Mouse (Mus musculus): ENCODE data around the gene Sh3tc1. TPM values are rescaled to one million over a fixed set of nuclear protein-coding genes. Genes with fewer than 3 reads are reported as not detected.

Sh3tc1 gene
- polyA plus RNA-seq, 1 experiment: not detected

DNA sequence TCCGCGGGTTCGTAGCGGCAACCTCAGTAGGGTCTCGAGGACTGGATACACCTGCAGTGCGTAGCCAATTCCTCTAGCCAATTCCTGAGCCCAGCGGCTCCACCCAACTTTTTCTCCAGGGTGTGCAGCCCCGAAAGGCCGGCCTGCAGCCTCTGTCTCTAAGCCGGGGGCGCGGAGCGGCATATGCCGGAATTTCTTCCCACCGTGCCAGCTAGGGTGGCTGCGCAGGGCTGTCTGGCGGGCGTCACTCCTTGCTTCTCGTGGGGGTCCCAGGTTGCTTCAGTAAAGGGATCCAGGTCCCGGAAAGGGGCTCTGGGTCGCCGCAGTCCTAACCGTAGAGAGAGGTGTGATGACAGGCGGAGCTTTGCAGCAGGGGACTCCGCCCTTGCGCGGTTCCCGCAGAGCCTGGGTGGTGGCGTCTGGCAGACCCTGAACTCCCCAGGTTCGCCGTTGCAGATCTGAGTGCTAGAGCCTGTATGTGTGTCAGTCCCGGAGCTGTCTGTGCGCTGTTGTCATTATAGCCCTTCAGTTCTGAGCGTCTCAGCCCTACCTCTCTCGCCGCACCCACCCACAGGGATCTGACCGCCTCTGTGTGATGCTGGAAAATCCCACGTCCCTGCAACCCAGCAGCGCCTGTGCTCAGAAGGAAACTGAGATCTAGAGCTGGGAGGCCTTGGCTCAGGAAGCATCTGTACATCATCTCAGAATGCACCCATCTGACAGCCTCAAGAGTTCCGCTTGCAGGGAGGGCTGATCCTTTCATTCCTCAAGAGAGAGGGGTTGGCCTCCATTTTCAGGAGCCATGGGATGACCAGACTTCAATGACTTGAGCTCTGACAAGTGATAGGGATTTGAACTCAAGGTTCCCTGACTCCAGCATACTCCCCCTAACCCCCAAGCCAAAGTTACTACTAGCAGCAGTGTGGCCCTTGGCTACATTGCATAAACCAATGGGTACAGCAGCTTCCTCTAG lies 18.6 kb upstream of the Sh3tc1 start:
- TF ChIP-seq GATA1 (IDR thresholded peaks at IDR 0.05; ENCODE audit: low read length): no peak

DNA sequence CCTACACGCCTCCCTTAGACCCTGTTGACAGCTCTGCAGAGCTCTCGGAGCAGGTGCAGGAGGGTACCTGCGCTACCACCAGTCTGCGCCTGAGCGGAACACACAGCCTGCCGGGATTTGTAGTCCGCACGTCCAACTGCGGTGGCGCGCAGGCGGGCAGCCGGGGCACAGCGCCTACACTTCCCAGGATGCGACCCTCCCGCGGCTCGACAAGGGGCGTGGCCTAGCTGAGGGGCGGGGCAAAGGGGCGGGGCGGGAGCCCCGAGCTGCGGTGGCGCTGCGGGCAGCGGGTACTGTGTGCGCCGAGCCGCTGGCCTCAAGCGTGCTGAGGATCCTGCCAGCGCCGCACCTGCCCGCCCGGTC lies 17.8 kb upstream of the Sh3tc1 start, which contains the start of gene Ablim2:
Ablim2 (plus strand) TSS at position 242 of the 363 bp plus-strand sequence.
- no peak for TF ChIP-seq GATA1 (IDR thresholded peaks at IDR 0.05; ENCODE audit: low read length)

DNA sequence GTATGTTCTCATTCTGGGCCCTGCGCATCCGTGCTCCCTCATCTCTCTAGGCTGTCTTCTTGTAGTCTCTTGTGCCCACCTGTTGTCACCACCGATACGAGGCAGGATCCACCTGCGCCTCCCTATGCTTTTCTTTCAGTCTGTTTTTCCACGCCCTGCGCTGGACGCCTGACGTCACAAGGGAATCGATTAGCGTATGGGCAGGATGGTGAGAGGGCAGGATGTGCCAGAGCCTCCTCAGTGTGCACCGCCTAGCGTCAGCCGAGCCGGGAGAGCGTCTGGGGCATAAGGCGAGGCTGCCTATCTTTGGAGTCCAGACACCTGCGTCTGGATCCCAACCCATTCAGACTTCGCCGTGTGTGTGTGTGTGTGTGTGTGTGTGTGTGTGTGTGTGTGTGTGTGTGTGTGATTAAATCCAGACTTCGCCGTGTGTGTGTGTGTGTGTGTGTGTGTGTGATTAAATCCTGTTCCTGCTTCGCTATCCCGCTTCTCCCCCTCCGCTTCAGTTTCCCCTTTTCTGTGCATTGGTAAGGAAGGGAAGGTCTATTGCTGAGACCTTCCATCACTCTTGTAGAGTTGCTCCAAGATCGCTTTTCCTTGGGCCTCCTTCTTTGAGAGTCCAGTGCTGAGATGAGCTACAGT lies 17.3 kb upstream of the Sh3tc1 start:
- no peak for TF ChIP-seq GATA1 (IDR thresholded peaks at IDR 0.05; ENCODE audit: low read length)

DNA sequence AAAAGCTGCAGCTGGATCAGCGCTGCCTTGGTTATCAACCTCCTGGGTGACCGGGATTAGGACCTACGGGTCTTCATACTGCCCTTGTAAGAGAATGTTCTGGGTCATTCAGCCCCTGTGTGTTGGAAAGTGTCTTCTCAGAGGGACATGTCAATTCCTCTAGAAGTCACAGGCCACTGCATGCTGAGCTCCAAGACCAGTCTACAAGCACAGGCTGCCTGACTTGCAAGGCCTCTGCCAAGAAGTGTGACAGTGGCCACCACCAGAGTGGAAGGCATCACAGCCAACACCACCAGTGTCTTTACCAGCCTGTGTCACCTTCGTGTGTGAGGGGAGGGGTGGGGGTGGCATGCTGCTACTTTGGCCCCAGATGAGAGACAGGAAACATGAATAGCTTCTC lies 16.2 kb upstream of the Sh3tc1 start:
- no peak for TF ChIP-seq GATA1 (IDR thresholded peaks at IDR 0.05; ENCODE audit: low read length)

DNA sequence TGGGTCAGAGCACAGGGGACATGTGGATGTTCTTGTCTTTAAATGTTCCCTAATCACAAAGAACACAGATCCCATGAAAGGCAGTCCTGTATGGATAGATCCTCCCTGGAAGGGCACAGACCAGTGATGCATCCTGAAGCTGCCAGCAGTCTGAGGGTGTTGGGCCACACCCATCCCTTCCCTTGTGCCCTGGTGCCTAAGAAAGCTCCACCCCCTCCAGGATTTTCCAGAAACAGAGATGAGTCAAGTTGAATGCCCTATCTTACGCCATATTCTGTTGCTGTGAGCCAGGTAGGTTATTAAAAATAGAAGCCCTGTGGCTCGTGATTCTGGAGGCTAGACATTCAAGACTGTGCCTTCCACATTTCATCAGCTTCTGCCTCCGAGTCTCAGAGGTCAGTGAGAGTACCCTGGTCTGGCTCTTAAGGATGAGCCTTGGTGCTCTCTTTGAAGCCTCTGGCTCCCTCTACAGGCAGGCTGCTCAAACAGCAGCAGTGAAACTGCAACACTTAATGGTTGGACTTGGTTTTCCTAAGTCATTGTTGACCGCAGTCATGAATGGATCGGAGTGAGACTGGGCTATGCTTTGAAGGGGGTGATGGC lies 15.4 kb upstream of the Sh3tc1 start:
- TF ChIP-seq GATA1 (IDR thresholded peaks at IDR 0.05; ENCODE audit: low read length): no peak

DNA sequence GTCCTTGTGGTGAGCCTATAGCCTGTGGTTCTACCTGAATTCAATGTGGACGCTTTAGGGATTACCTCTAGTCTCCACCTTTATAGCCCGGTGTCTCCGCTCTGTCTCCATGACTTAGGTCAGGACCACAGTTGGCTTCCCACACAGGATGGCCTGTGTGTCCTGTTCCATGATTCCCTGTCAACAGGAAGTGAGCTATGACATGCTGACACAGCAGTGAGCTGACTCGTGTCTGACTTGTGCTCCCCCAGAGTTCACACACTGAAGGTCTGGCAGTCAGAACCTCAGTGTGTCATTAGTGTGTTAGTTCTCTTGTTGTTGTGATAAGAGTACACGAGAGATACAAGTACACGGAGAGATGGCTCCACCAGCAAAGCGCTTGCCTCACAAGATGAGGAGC lies 11.2 kb upstream of the Sh3tc1 start:
- no peak for TF ChIP-seq GATA1 (IDR thresholded peaks at IDR 0.05; ENCODE audit: low read length)

DNA sequence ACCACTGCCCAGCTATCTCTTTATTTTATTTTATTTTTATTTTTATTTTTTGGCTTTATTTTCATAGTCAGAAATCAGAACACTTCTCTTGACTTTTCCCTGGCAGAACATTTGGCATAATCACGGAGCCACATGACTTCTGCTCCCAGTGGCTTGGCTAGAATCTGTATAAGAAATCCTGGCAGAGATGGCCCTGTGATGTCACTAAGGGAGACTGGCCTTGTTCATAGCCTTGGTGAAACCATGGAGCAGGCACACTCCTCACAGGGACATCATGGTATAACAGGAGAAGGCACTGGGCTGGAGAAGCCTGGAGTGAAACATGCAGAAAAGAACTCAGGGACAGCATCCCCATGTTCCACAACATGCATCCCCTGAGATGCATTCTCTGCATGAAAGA lies 10.2 kb upstream of the Sh3tc1 start:
- no peak for TF ChIP-seq GATA1 (IDR thresholded peaks at IDR 0.05; ENCODE audit: low read length)

DNA sequence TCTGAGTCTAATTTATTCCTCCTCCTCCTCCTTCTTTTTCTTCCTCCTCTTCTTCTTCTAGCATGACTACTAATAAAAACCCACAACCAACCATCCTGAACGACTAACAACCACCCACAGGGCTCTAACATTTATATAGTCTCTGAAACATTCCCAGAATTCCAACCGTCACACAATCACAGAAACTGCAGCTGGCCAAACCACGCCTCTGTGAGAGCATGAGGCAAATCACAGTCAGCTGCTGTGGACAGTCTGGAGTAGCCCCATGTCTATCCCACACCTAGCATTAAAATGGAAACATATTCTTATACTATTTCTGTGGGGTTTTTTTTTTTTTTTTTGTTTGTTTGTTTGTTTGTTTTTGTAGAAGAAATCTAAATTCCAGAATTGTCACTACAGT lies 9.6 kb upstream of the Sh3tc1 start:
- TF ChIP-seq GATA1 (IDR thresholded peaks at IDR 0.05; ENCODE audit: low read length): no peak

DNA sequence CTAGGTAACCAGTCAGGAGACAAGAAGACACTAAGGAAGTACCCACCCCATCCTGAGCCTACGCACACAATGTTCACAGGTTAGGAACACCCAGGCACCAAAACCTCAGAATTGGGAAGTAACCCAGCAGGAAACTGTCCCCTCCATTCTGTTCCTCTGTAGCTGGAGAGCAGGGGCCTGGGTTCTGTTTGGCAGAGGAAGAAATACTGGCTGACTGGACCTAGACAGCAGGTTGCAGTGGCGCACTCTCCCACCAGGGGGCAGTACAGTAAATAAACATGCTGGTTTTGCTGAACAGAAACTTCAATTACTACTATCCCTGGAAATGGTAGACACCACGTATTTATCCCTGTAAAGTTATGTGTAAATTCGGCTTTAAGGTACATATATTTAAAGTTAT lies 7.1 kb upstream of the Sh3tc1 start:
- no peak for TF ChIP-seq GATA1 (IDR thresholded peaks at IDR 0.05; ENCODE audit: low read length)

DNA sequence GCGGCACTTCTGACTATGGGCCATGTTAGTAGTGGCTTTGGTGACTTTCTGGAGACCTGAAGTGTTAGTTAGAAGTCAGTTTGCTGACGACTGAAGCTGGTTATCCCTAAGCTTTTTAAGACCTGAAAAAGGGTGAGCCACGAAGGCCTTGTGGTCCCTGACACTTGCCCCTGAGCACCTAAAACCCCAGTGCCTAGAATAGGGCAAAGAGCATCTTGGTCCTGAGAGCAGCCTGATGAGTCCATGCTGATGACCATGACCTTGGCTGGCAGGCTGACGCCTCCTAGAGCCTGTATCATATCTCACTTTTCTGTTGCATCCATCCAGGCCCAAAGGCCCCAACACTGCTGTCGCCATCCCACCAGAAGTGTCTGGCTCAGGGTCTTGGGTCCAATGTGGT lies 5.6 kb upstream of the Sh3tc1 start:
- no peak for TF ChIP-seq GATA1 (IDR thresholded peaks at IDR 0.05; ENCODE audit: low read length)

DNA sequence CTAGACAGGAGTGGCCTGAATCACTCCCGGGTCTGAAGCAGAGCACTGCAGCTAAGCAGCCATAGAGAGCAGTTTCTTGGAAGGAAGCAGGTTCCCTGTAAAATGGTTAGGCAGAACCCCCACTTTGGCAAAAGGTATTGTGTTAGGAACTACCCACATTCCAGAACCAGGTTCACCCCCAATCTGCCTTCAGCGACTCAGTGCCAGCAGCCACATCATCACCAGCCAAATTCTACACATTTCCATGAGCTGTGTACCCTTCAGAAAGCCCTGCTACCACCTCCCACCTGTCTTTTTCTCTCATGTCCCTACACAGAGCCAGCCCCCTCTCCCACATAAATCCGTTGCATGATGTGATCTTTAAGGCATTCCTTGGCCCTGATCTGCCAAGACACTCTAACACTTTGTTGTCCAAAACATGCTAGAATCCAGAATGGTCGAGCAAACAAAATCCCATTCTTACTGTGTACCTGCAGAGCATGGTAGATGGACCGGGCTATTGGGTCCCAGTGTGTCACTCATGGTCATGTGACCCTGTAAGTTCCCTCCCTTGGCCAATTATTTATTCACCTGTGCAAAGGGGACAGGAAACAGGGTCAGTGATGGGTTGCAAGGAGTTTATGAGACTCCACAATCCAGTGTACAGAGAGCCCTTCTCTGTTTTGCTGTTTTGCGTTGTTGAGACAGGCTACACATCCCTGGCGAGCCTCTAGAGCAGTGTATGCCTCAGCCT lies 4.4 kb upstream of the Sh3tc1 start:
- no peak for TF ChIP-seq GATA1 (IDR thresholded peaks at IDR 0.05; ENCODE audit: low read length)

DNA sequence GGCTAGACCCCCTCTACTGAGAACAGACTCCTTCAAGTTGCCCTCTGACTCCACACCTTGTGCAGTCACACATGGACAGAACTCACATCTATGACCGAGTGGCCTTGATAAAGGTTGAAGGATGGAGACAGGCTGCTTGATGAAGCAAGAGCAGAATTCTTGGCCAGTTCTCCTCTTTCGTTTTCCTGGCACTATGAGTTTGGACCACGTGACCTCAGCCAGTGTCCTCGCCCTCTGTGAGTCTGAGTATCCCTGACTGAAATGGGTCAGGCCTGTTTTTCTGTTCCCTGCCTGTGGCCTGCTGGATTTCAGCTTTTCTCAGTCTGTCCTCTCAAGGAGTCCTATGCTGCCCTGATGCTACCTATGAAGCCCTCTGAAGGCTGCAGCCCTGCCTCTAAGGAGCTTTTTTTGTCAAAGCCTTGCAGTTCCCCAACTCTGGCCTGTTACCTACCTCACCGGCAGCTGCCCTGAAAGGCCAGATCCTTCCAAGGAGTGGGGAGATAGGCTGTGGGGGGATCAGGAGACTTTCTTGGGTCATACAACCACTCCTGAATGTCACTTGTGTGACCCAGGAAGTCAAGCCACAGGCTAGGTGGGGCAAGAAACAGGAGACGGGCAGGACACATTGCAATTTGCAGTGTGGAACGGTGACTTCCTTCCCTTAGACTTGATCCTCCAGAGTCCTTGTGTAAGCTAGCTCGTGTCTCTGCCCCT lies 3.6 kb upstream of the Sh3tc1 start:
- no peak for TF ChIP-seq GATA1 (IDR thresholded peaks at IDR 0.05; ENCODE audit: low read length)

DNA sequence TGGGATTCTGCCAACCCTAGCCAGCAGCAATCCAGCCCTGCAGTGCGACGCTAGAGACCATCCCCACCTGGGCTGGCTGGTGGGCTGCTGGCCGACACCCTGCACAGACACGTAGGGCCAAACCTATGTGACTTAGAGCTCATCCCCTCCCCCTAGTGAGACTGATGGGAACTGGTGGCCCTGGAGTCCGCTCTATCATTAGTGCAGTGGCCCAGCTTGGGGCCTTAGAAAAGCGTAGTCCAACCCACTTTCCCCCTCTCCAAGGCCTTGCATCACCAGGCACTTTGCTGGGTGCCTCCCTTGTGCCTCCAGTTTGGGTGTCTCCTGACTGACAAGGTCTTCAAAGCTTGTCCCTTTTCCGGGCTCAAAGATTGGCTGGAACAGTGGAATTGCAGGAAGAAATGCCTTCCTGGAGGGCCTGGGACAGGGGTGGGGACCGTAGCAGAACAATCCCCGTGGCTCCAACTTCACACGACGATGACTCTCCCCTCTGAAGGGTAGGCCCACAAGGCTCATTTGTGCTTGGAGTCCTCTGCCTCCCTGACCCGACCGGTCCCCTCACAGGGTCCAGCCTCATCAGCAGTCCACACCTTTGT lies 1.5 kb upstream of the Sh3tc1 start:
- no peak for TF ChIP-seq GATA1 (IDR thresholded peaks at IDR 0.05; ENCODE audit: low read length)

DNA sequence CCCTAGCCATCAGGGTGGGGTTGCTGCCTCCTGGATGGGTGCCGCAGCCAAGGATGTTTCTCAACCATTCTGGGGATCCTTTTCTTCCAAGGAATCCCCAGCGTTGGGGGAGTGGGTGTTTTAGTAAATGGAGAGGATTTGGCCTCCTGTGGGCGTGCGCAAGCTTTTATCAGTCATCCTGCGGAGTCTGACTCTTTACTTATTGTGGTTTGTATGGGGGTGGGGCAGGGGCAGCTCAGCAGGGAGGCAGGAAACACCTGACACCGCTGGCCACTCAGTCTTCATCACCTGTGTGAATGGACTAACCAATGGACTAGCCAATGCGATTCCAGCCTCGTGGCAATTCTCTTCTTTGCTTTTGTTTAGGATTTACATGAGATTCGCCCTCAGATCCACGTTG lies 929 bp upstream of the Sh3tc1 start:
- no peak for TF ChIP-seq GATA1 (IDR thresholded peaks at IDR 0.05; ENCODE audit: low read length)

DNA sequence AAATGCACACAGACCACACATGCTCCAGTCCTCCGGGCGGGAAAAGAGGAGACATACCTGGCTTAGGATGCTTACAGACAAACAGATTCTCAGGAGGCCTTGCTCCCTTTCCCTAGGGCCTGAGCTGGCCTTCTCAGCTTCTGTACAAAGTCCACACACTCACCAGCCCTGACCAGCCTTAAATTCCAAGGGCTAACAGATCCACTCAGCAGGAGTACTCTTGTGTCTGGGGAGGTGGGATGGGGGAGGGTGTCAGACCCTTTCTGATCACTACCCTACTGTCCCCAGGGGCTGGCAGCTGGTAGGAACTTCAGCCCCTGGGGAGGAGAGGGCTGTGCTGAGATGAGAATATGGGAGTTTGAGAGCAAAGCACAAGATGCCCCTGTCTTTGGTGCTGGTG lies 782 bp downstream of the Sh3tc1 start:
- no peak for TF ChIP-seq GATA1 (IDR thresholded peaks at IDR 0.05; ENCODE audit: low read length)
